Mouse (Mus musculus): ENCODE measurements at regions not wholly inside any gene's neighbourhood (a gene's known extent, or its start where the extent isn't known, plus 50 kb on each side); places are given as distances from the start of the nearest gene placed in this dataset.
A peak's percentile ranks its signal among the peaks of the same experiment; 100 is the strongest.

- Histone ChIP-seq H3K36me3 (ENCODE audit: insufficient read depth) (no peaks in the 10 kb centered on the region), H3K9ac (no peak overlapping the region), H3K4me3 (ENCODE audit: low read depth, low read length) (no peak overlapping the region), H3K4me1 (ENCODE audit: insufficient read depth) (no peaks in the 10 kb centered on the region), H3K4me2 (ENCODE audit: low read depth) (no peak overlapping the region), H3K27me3 (ENCODE audit: insufficient read depth, low read length) (no peaks in the 10 kb centered on the region), H3K9me3 (ENCODE audit: low read length) (no peaks in the 10 kb centered on the region), H3K27ac (ENCODE audit: low read depth, low read length) (no peak overlapping the region)
- 74% methylated on average over 1 of the region's 1 CpGs for WGBS
- peak; percentile 1 for DNase-seq
- peak; percentile 61 for ATAC-seq
- TF ChIP-seq CTCF (IDR thresholded peaks at IDR 0.05; ENCODE audit: low read depth) = no peak
These were observed 84.8 kb downstream of the 4933402E13Rik start for GRCm38 (mm10) chrX:62368111-62368510.

- Histone ChIP-seq H3K27me3 (ENCODE audit: insufficient read depth, low read length) (no peaks in the 10 kb centered on the region), H3K4me1 (ENCODE audit: insufficient read depth) (no peaks in the 10 kb centered on the region), H3K27ac (ENCODE audit: low read depth, low read length) (no peak overlapping the region), H3K4me3 (ENCODE audit: low read depth, low read length) (no peak overlapping the region), H3K9ac (no peak overlapping the region), H3K9me3 (ENCODE audit: low read length) (no peaks in the 10 kb centered on the region), H3K4me2 (ENCODE audit: low read depth) (no peak overlapping the region), H3K36me3 (ENCODE audit: insufficient read depth) (no peaks in the 10 kb centered on the region)
- WGBS = 92% methylated on average over 2 of the region's 2 CpGs
- ATAC-seq (no peak), DNase-seq (no peak)
- no peak for TF ChIP-seq CTCF (IDR thresholded peaks at IDR 0.05; ENCODE audit: low read depth)
These were observed 56.9 kb upstream of the 4931400O07Rik start for GRCm38 (mm10) chrX:62410901-62411300.
